Mouse (Mus musculus) layer of hippocampus, adult 9-11 months (tissue): ENCODE data around the gene Slc16a3.

ENCODE experiments used
- DNase-seq: peaks from one replicate; pipeline ENCODE4 v3.0.0; 2022

Gene Slc16a3

GRCm38 (mm10) chr11:120979711-120980426 is 31.6 kb downstream of the Slc16a3 start:
- DNase-seq = no peak

- DNase-seq = no peak
Observed at GRCm38 (mm10) chr11:120980427-120981035, 32.3 kb downstream of the Slc16a3 start.

DNA sequence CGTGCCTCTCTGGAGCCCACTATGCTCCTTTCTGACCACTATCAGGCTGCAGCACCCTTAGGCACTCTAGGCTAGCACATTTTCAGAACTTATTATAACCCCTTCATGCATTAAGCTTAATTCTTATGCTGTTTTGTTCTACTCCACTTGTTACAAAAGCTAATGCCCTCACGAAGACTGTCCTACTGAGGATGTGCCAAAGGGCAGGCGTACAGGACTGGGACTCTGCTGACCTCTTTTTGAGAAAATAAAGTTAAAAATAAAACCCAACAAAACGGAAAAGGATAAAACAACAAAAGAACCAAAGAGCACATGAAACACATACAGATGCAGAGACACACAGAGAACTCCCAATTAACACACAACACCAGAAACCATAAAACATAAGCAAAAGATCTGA is 33.4 kb downstream of the Slc16a3 start:
- no peak for DNase-seq

GRCm38 (mm10) chr11:120982459-120982858 is 34.2 kb downstream of the Slc16a3 start:
- no peak for DNase-seq

DNA sequence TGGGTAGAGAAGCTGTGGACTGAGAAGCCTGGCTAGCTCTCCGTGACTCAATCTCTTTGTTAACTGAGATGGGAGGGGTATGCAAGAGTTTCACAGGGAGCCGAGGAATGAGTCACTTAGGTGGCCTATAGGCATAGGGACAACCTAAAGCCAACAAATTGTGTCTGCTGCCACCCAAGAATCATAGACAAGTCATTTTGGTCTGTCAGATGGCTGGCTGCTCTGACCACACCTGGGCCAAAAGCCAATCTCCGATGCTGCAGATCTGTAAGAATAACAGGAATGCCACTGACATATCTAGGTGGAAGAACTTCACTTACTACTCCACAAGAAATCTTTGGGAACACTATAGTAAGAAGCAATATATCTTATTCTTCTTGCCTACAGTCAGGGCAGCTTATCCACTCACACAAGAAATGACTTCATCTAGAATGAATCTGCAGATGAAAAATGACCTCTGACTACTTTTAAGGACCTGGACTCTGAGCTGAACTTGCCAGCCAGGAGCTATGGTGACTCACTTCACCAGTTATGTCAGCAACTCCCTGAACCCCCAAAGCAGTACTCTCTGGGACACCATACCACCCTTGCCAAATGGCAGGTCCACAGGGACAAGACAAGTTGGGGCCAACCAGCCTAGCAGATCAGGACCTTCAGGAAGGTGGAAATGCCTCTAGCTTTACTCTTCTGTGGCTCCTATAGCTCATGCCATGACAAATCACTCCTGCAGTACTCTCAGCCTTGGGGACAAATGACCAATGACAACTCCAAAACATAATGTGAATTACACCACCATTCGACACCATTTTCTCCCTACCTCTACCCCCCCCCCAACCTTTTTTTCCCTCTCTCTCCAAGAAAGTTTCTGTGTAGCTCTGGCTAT is 36.4 kb downstream of the Slc16a3 start:
- no peak for DNase-seq

DNA sequence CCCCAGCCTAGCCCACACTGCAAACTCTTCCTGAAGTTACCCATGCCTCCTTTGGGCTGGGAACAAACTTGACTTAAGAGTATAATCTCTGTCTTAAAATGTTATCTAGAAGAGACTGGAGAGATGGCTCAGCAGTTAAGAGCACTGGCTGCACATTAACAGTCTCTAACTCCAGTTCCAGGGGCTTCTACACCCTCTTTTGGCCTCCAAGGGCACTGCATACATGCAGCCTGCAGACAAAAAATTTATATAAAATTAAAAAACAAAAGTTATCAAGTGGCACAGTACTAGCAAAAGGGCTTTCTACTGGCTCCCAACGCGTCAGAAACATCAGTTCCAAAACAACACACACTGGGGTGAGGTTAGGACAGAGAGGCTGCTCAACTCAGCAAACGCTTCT is 39.3 kb downstream of the Slc16a3 start:
- no peak for DNase-seq

DNA sequence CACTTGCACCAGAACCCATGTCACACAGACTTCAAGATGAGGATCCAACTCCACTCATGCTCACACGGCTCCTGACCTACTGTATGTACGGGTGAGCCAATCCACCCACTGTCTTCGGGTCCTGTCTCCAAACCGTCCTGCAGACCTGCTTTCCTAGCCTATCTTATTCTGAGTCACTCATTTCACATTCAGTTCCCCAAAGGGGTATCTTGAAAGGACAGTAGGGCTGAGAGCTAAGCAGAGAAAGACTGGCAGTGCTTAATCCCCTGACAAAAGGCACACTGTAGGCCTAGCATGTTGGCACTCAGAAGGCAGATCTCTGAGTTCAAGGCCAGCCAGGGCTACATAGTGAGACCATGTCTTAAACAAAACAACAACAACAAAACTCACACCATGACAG is 40.1 kb downstream of the Slc16a3 start:
- DNase-seq = no peak

DNA sequence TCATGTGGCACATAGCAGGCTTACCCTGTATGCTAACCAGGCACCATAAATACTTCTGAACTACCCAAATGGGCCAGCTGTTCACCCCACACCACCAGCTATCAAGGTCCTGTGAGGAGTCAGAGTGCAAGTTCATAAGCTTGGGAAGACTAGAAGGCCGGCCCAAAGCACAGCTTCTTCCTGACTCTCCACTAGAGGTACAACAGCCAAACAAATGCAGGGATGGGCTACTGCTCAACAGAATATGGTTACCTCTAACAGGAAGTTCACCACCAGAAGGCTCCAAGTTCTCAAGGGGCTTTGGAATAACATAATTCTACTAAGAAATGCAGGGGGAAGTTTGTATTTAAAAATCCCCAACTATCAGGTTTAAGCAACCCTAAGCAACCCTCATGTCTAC is 41.2 kb downstream of the Slc16a3 start:
- DNase-seq = no peak

- DNase-seq = no peak
Observed at GRCm38 (mm10) chr11:120990126-120990781, 42.0 kb downstream of the Slc16a3 start.

DNA sequence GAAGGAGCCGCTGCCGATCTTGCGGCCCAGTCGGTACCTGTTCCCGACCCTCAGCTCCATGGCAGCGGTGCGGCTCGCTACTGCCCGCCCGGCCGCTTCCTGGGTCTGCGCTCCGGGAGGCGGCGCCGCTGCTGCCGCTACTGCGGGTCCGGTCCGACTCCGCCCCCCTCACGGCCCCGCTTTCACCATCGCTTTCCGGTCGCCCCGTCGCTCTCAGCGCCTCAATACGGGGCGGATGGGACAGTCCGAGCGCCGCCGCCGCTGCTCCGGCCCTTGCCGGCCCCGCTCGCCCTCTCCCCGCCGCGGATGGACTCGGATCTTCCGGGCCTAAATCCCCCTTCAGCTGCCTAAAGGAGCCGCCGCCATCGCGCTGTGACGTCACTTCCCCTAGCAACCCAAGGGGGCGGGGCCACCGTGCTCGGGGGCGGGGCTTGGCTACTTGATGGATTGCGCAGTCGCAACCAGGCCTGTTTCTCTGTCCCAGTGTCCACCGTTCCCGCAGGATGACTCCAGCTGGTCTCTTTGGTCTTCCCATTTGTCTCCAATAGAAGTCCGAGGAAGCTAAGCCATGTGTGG is 42.8 kb downstream of the Slc16a3 start, which contains the start of gene Csnk1d:
Csnk1d (minus strand) TSS at position 380 of the 576 bp plus-strand sequence.
- peak; percentile 97 for DNase-seq

DNA sequence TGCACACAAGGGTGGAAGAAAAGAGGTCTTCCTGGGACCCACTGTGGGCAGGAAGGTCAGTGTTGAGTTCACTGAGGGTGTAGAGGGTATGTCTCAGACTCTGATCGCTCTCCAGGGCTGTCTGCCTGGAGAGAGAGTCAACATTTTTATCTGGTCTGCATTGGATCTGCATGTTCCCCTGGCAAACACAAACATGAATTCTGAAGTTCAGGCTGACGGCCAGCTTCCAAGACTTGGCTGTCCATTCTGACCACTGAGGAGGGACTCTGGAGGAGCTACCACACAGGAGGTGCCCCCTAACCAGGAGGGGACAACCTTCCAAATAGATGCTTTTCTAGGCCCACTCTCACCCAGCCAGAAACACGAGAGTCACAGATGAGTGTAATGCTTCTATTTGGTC is 43.5 kb downstream of the Slc16a3 start:
- DNase-seq = no peak

DNA sequence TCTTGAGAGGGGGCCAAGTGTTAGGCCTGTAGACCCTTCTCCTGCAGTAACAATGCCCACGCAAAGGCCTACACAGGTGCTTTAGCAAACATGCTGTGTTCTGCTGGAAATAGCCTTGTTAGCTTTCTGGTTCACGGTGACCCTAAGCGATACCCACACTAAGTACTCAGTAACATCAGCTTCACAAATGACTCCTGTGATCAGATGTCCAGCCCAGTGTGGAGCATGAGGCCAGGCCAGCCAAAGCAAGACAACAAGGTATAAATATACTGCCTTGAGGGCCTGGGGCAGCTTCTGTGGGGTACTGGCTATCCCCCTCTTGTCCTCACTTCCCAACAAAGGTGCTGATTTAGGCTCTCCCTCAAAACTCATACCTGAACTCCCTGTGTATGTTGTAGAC is 44.8 kb downstream of the Slc16a3 start:
- no peak for DNase-seq

DNA sequence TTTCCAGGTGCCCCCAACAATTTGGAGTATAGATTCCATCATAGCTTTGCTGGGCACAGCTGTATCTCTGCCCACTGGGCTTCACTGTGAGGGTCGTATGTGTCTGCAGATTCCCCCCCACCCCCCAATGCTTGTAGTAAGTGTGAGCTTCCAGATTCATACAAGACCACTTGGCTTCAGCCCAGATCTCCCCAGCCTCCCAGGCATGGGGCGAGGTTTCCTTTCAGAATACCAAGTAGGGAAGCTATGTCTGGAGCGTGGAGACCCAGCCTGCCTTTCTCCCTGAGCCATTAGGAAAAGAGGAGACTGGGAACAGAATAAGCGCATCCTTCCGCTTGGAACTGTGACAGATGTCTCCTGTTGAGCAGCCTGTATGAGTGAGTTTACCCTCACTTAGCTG is 45.3 kb downstream of the Slc16a3 start:
- no peak for DNase-seq

- no peak for DNase-seq
Observed at GRCm38 (mm10) chr11:120994741-120995140, 46.5 kb downstream of the Slc16a3 start.

DNA sequence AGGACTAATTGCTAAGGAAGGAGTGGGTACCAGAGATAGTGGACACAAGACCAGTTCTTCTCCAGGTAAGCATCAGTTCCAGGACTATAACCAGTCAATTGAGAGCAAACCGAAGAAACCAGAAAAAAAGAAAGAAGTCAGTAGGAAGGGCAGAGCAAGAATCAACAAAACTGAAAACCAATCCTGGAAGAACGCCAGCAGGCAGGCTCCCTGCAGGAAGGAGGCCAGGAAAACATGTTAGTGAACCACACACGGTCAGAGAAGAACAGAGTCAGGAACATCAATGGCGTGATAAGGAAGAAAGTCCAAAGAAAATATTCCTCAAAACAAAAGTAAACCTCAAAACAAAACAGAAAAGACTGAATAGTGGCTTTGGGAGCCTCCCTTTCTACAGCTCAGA is 53.7 kb downstream of the Slc16a3 start:
- no peak for DNase-seq

- DNase-seq = no peak
Observed at GRCm38 (mm10) chr11:121004281-121004680, 56.0 kb downstream of the Slc16a3 start.

DNA sequence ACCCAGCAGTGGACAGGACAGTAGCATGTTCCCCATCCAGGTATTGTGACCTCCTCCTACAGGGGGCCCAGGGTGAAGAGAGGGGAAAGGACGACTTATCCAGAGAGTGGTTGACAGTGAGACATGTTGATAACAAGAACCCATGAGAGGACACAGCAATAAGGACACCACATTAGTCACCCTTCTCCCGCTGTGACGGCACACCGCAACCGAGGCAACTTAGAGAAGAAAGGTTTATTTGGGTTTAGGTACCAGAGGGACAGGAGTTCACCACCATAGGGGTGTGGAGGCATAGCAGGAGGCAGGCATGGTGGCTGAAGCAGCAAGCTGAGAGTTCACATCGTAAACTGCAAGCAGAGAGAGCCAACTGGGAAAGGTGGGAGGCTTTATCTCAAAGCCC is 57.9 kb downstream of the Slc16a3 start:
- DNase-seq = no peak

- no peak for DNase-seq
Observed at GRCm38 (mm10) chr11:121010044-121010755, 61.9 kb downstream of the Slc16a3 start.
